Mouse (Mus musculus) forebrain, embryonic 16.5 days (tissue): ENCODE measurements around the gene Rnd2. TPM values are rescaled to one million over a fixed set of nuclear protein-coding genes. Genes with fewer than 3 reads are reported as not detected.
"Not testable (repeated sequence)": the region's sequence is repeated elsewhere in the genome, so short reads cannot be mapped to it uniquely, and the experiment has no call there.

Experiments used
- ATAC-seq: fragments of 200-750 bp; cut with Nextera tagmentation; 2 replicates; pipeline ENCODE4 v1.8.0; 2017; ENCODE audit warnings: mild to moderate bottlenecking, moderate library complexity
- H3K27ac ChIP-seq: fragments of 300-500 bp; sonication (generic); 2 replicates; pipeline ENCODE4 v1.5.1; 2014; ENCODE audit warnings: low read length, control low read depth
- H3K27me3 ChIP-seq: fragments of 300-500 bp; sonication (generic); replicated peaks from 2 replicates; pipeline ENCODE4 v1.6.1; 2014; ENCODE audit warnings: low read length; ENCODE audit not compliant: control insufficient read depth, insufficient read depth
- H3K36me3 ChIP-seq: fragments of 300-500 bp; sonication (generic); 2 replicates; pipeline ENCODE4 v1.6.1; 2014; ENCODE audit not compliant: control insufficient read depth, insufficient read depth
- H3K4me1 ChIP-seq: fragments of 300-500 bp; sonication (generic); replicated peaks from 2 replicates; pipeline ENCODE4 v1.6.1; 2014; ENCODE audit warnings: low read length; ENCODE audit not compliant: control insufficient read depth, insufficient read depth
- H3K4me2 ChIP-seq: fragments of 300-500 bp; sonication (generic); 2 replicates; pipeline ENCODE4 v1.6.1; 2014; ENCODE audit warnings: mild to moderate bottlenecking, low read length, control low read depth
- H3K4me3 ChIP-seq: fragments of 300-500 bp; sonication (generic); replicated peaks from 2 replicates; pipeline ENCODE4 v1.5.1; 2014; ENCODE audit warnings: mild to moderate bottlenecking, low read length, control low read depth
- H3K9ac ChIP-seq: fragments of 300-500 bp; sonication (generic); replicated peaks from 2 replicates; pipeline ENCODE4 v1.6.1; 2014; ENCODE audit warnings: low read depth, low read length, control low read depth
- H3K9me3 ChIP-seq: fragments of 300-500 bp; sonication (generic); 2 replicates; pipeline ENCODE4 v1.6.1; 2016; ENCODE audit warnings: low read length; ENCODE audit not compliant: control insufficient read depth
- WGBS: fragments of 180-500 bp; shearing (Covaris S2); extraction: QIAGEN DNeasy Blood & Tissue Kit; methylation state at CpG from one replicate; pipeline ENCODE4 v1.1.7; 2014; 5-methylcytosine and 5-hydroxymethylcytosine counted together
- polyA plus RNA-seq: library from polyadenylated mRNA; unstranded; fragments of >200 nt; fragmentation: Nextera tagmentation; extraction: Ambion mirVana; gene quantifications from 2 replicates; pipeline ENCODE4 v1.2.1, GENCODE M21; 2015

Gene Rnd2
- polyA plus RNA-seq, 1 experiment from 2014 or later: 95.8 TPM

DNA sequence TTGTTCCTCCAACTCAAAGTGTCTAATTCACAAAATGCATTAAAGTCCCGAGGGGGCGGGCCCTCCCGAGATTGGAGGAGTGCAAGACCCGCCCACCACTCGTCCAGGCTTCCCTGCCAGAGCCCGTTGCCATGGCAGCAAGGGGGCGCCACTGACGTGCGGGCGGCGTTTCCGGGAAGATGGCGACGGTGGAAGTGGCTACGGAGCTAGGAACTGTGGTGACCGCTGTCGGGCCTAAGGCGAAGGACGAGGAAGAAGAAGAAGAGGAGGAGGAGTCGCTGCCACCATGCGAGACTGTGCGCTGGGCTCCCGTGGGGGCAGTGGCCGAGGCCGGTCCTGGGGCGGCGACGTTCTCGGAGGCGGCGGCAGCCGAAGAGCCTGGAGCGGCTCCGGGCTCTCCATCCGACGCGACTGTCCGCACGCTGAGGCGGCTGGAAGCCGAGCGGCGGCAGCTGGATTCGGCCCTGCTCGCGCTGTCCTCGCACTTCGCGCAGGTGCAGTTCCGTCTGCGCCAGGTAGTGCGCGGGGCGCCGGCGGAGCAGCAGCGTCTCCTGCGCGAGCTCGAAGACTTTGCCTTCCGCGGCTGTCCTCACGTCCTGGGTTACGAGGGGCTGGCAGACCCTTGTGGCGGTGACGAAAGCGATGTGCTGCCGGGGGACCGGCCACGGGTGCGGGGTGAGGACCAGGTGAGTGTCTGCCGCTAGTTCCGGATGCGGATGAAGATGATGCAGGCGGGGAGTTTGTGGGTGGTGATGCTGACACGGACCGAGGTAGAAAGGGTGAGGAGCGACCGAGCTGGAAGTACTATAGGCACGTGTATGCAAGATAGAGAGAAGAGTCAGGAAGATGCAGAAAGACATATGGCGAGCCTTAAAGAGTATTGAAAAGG, 39.6 kb upstream of the Rnd2 start, which contains the start of the genes Rundc1 and Ptges3l:
Gene Rundc1 (plus strand): TSS at position 161 of the 889 bp plus-strand sequence.
Gene Ptges3l (minus strand): TSS at position 409 of the 889 bp plus-strand sequence.
- no peaks in the 10 kb centered on the region for H3K27me3 ChIP-seq
- peak within 1 kb of the TSS; percentile 82 for H3K9ac ChIP-seq
- peak within 1 kb of the TSS; percentile 87 for H3K27ac ChIP-seq
- H3K36me3 ChIP-seq: peaks cover 3% of the 10 kb centered on the region; the same call in 1 of the 2 replicates
- peak within 1 kb of the TSS; percentile 92 for H3K4me2 ChIP-seq
- peak within 1 kb of the TSS; percentile 97 for H3K4me3 ChIP-seq
- H3K9me3 ChIP-seq: no peaks in the 10 kb centered on the region
- H3K4me1 ChIP-seq: peaks cover 25% of the 10 kb centered on the region
- WGBS: under 1% methylated on average over 81 of the region's 81 CpGs
- peak; percentile 97 for ATAC-seq

DNA sequence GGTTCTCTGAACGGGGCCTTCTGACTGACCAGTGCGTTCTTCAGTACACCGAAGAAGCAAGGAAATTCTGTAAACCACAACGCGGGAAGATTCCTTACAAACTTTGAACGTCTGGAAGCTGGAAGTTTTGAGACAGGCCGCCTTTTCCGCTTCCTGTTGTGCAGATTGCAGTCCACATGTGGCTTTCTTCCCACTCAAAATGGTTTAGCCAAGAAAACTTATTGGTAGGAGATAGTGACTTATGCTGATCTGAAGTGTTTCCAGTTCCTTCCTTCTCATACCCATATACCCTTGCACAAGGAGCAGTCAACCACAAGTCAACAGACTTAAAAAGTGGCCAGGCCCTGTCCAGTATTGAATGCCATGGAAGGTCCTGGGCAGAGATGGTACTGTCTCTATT, 38.6 kb upstream of the Rnd2 start:
- 63% methylated on average over 8 of the region's 8 CpGs for WGBS
- Histone ChIP-seq H3K4me2 (peak overlapping the region; percentile 92), H3K4me1 (peaks cover 25% of the 10 kb centered on the region), H3K9me3 (no peaks in the 10 kb centered on the region), H3K27me3 (no peaks in the 10 kb centered on the region), H3K4me3 (peak overlapping the region; percentile 97), H3K27ac (no peak overlapping the region), H3K36me3 (peaks cover 8% of the 10 kb centered on the region), H3K9ac (no peak overlapping the region; the same call in 1 of the 2 replicates)
- ATAC-seq: no peak

- Histone ChIP-seq H3K4me3 (no peak overlapping the region), H3K4me2 (no peak overlapping the region), H3K36me3 (peaks cover 20% of the 10 kb centered on the region), H3K27ac (no peak overlapping the region), H3K9ac (no peak overlapping the region), H3K4me1 (peaks cover 8% of the 10 kb centered on the region), H3K27me3 (no peaks in the 10 kb centered on the region), H3K9me3 (no peaks in the 10 kb centered on the region)
- 92% methylated on average over 9 of the region's 9 CpGs for WGBS
- ATAC-seq: no peak
Observed at GRCm38 (mm10) chr11:101431327-101431726, 33.5 kb upstream of the Rnd2 start.

DNA sequence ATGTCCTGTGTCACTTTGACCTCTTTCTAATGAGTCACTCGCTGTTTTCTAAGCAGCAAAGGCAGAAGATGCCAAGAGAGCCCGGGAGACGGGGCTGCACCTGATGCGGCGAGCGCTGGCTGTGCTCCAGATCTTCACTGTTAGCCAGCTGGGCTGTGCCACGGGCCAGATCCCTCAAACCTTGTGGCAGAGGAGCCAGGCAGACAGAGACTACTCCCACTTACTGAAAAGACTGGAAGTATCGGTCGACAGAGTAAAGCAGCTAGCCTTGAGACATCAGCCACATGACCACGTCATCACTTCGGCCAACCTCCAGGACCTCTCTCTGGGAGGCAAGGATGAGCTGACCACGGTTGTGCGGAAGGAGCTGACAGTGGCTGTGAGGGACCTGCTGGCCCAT, 31.4 kb upstream of the Rnd2 start:
- Histone ChIP-seq H3K27me3 (no peaks in the 10 kb centered on the region), H3K4me1 (no peaks in the 10 kb centered on the region), H3K9me3 (no peaks in the 10 kb centered on the region), H3K9ac (no peak overlapping the region), H3K4me3 (no peak overlapping the region), H3K4me2 (no peak overlapping the region), H3K36me3 (peaks cover 20% of the 10 kb centered on the region), H3K27ac (no peak overlapping the region)
- no peak for ATAC-seq
- WGBS: 71% methylated on average over 13 of the region's 13 CpGs

- Histone ChIP-seq H3K9ac (no peak overlapping the region), H3K4me2 (no peak overlapping the region), H3K27me3 (no peaks in the 10 kb centered on the region), H3K9me3 (no peaks in the 10 kb centered on the region), H3K36me3 (peaks cover 14% of the 10 kb centered on the region; the same call in 1 of the 2 replicates), H3K4me3 (no peak overlapping the region), H3K27ac (no peak overlapping the region), H3K4me1 (no peaks in the 10 kb centered on the region)
- ATAC-seq: no peak
- WGBS: 87% methylated on average over 4 of the region's 4 CpGs
Observed at GRCm38 (mm10) chr11:101435831-101436230, 29.0 kb upstream of the Rnd2 start.

- no peaks in the 10 kb centered on the region for H3K27me3 ChIP-seq
- no peaks in the 10 kb centered on the region for H3K9me3 ChIP-seq
- no peaks in the 10 kb centered on the region for H3K4me1 ChIP-seq
- H3K4me2 ChIP-seq: no peak overlapping the region
- no peak overlapping the region for H3K4me3 ChIP-seq
- WGBS: 50% methylated on average over 4 of the region's 4 CpGs
- H3K27ac ChIP-seq: no peak overlapping the region
- ATAC-seq: no peak
- H3K9ac ChIP-seq: no peak overlapping the region
- 0 out of 2 replicates have a peak, but pooled peaks cover 6% of the 10 kb centered on the region for H3K36me3 ChIP-seq
Observed at GRCm38 (mm10) chr11:101436916-101437315, 27.9 kb upstream of the Rnd2 start.

GRCm38 (mm10) chr11:101438006-101438405, 26.8 kb upstream of the Rnd2 start:
- H3K4me2 ChIP-seq, H3K9ac ChIP-seq, H3K4me3 ChIP-seq, H3K36me3 ChIP-seq, H3K4me1 ChIP-seq, ATAC-seq, H3K27ac ChIP-seq, H3K27me3 ChIP-seq, H3K9me3 ChIP-seq: not testable (repeated sequence)
- 66% methylated on average over 3 of the region's 3 CpGs for WGBS

GRCm38 (mm10) chr11:101441450-101442126, 23.2 kb upstream of the Rnd2 start:
- 35% methylated on average over 14 of the region's 15 CpGs for WGBS
- H3K27me3 ChIP-seq, H3K36me3 ChIP-seq, H3K27ac ChIP-seq, ATAC-seq, H3K9ac ChIP-seq, H3K9me3 ChIP-seq: not testable (repeated sequence)
- peak overlapping the region; percentile 32 for H3K4me2 ChIP-seq
- H3K4me1 ChIP-seq: peaks cover 12% of the 10 kb centered on the region
- peak overlapping the region; percentile 27 for H3K4me3 ChIP-seq

DNA sequence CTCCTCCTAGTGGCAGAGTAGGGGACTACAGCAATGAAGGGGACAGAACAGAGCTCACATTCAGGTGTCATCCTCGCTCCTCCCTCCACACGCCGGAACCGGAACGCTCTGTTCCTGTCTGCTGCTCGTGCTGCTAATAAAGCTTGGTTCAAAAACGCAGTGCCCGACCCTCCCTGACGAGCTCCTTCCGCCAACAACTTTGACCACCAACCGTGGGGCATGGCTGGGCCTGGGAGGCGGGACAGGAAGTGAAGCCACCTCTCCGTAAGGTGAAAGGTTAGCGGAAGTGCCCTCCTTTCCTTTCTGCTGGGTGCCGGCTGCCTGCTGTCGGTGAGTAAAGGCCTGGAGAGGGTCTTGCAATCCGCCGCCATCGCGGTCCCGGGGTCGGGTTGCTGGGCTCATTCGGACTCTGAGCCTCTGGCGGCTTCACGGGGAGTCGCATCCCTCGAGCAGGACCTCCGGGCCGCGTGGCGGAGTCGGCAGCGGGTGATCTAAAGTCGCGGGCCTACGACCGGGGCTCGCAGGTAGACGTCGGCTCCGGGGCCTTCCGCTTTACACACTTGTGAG, 22.6 kb upstream of the Rnd2 start, which contains the start of gene Rpl27:
Gene Rpl27 (plus strand): TSS at position 172 of the 567 bp plus-strand sequence.
- WGBS: under 1% methylated on average over 42 of the region's 42 CpGs
- Histone ChIP-seq H3K9me3 (no peaks in the 10 kb centered on the region), H3K4me2 (peak within 1 kb of the TSS; percentile 98), H3K4me3 (peak within 1 kb of the TSS; percentile 88), H3K36me3 (peaks cover 10% of the 10 kb centered on the region; the same call in 1 of the 2 replicates), H3K9ac (peak within 1 kb of the TSS; percentile 92), H3K27ac (peak within 1 kb of the TSS; percentile 79), H3K4me1 (peaks cover 12% of the 10 kb centered on the region), H3K27me3 (no peaks in the 10 kb centered on the region)
- ATAC-seq: peak; percentile 99
